Mouse (Mus musculus): ENCODE results near the gene Mmp28. TPM values are rescaled to one million over a fixed set of nuclear protein-coding genes. Genes with fewer than 3 reads are reported as not detected.

The Mmp28 gene
- polyA plus RNA-seq, 1 experiment = 0.52 TPM

GRCm38 (mm10) chr11:83472324-83473234, 9.7 kb upstream of the Mmp28 start, which contains the start of gene Taf15:
TSS of gene Taf15 (plus strand) at chr11:83473086.
- Histone ChIP-seq H3K36me3 (ENCODE audit: control insufficient read depth, insufficient read depth, low read length, poor library complexity, severe bottlenecking) (peaks cover 23% of the 10 kb centered on the region), H3K4me3 (ENCODE audit: low read depth, low read length) (peak within 1 kb of the TSS; percentile 96), H3K9me3 (replicated peaks; ENCODE audit: control insufficient read depth, insufficient read depth, low read length, poor library complexity, severe bottlenecking) (no peaks in the 10 kb centered on the region), H3K4me1 (ENCODE audit: control insufficient read depth, insufficient read depth, low read length) (no peaks in the 10 kb centered on the region), H3K27me3 (ENCODE audit: control insufficient read depth, insufficient read depth, low read length, poor library complexity, severe bottlenecking) (no peaks in the 10 kb centered on the region), H3K27ac (ENCODE audit: insufficient read depth, low read length) (peak within 1 kb of the TSS; percentile 89), H3K9ac (ENCODE audit: low read depth, poor library complexity, severe bottlenecking) (peak within 1 kb of the TSS; percentile 98)
- TF ChIP-seq EP300 (IDR thresholded peaks at IDR 0.05; ENCODE audit: insufficient read depth, low read depth, low read length) = no peak
- TF ChIP-seq POLR2A (IDR thresholded peaks at IDR 0.05; ENCODE audit: insufficient read depth, low read length) = peak; percentile 48
- TF ChIP-seq CTCF (IDR thresholded peaks at IDR 0.05; ENCODE audit: low read depth, low read length) = peak; percentile 63

GRCm38 (mm10) chr11:83471766-83472165, 8.9 kb upstream of the Mmp28 start:
- peak overlapping the region; percentile 98 for H3K9ac ChIP-seq (ENCODE audit: low read depth, poor library complexity, severe bottlenecking)
- H3K27ac ChIP-seq (ENCODE audit: insufficient read depth, low read length) = peak overlapping the region; percentile 89
- H3K4me1 ChIP-seq (ENCODE audit: control insufficient read depth, insufficient read depth, low read length) = no peaks in the 10 kb centered on the region
- H3K9me3 ChIP-seq (replicated peaks; ENCODE audit: control insufficient read depth, insufficient read depth, low read length, poor library complexity, severe bottlenecking) = no peaks in the 10 kb centered on the region
- no peak for TF ChIP-seq EP300 (IDR thresholded peaks at IDR 0.05; ENCODE audit: insufficient read depth, low read depth, low read length)
- no peak for TF ChIP-seq CTCF (IDR thresholded peaks at IDR 0.05; ENCODE audit: low read depth, low read length)
- H3K4me3 ChIP-seq (ENCODE audit: low read depth, low read length) = 0 out of 2 replicates have a peak overlapping the region, but pooled peaks have one; percentile 66
- peaks cover 19% of the 10 kb centered on the region for H3K36me3 ChIP-seq (ENCODE audit: control insufficient read depth, insufficient read depth, low read length, poor library complexity, severe bottlenecking)
- H3K27me3 ChIP-seq (ENCODE audit: control insufficient read depth, insufficient read depth, low read length, poor library complexity, severe bottlenecking) = no peaks in the 10 kb centered on the region

GRCm38 (mm10) chr11:83468765-83469164, 5.9 kb upstream of the Mmp28 start:
- H3K36me3 ChIP-seq (ENCODE audit: control insufficient read depth, insufficient read depth, low read length, poor library complexity, severe bottlenecking) = no peaks in the 10 kb centered on the region
- H3K9ac ChIP-seq (ENCODE audit: low read depth, poor library complexity, severe bottlenecking) = no peak overlapping the region
- H3K27me3 ChIP-seq (ENCODE audit: control insufficient read depth, insufficient read depth, low read length, poor library complexity, severe bottlenecking) = peaks cover 3% of the 10 kb centered on the region; the same call in 1 of the 2 replicates
- H3K27ac ChIP-seq (ENCODE audit: insufficient read depth, low read length) = no peak overlapping the region
- no peak for TF ChIP-seq POLR2A (IDR thresholded peaks at IDR 0.05; ENCODE audit: insufficient read depth, low read length)
- TF ChIP-seq EP300 (IDR thresholded peaks at IDR 0.05; ENCODE audit: insufficient read depth, low read depth, low read length) = no peak
- no peak for TF ChIP-seq CTCF (IDR thresholded peaks at IDR 0.05; ENCODE audit: low read depth, low read length)
- no peaks in the 10 kb centered on the region for H3K9me3 ChIP-seq (replicated peaks; ENCODE audit: control insufficient read depth, insufficient read depth, low read length, poor library complexity, severe bottlenecking)
- H3K4me3 ChIP-seq (ENCODE audit: low read depth, low read length) = no peak overlapping the region
- peaks cover 2% of the 10 kb centered on the region for H3K4me1 ChIP-seq (ENCODE audit: control insufficient read depth, insufficient read depth, low read length)

GRCm38 (mm10) chr11:83467120-83467652, 4.3 kb upstream of the Mmp28 start:
- no peak overlapping the region for H3K4me3 ChIP-seq (ENCODE audit: low read depth, low read length)
- no peaks in the 10 kb centered on the region for H3K36me3 ChIP-seq (ENCODE audit: control insufficient read depth, insufficient read depth, low read length, poor library complexity, severe bottlenecking)
- no peaks in the 10 kb centered on the region for H3K9me3 ChIP-seq (replicated peaks; ENCODE audit: control insufficient read depth, insufficient read depth, low read length, poor library complexity, severe bottlenecking)
- H3K27me3 ChIP-seq (ENCODE audit: control insufficient read depth, insufficient read depth, low read length, poor library complexity, severe bottlenecking) = peaks cover 3% of the 10 kb centered on the region; the same call in 1 of the 2 replicates
- H3K4me1 ChIP-seq (ENCODE audit: control insufficient read depth, insufficient read depth, low read length) = peaks cover 2% of the 10 kb centered on the region
- no peak overlapping the region for H3K27ac ChIP-seq (ENCODE audit: insufficient read depth, low read length)
- no peak for TF ChIP-seq CTCF (IDR thresholded peaks at IDR 0.05; ENCODE audit: low read depth, low read length)
- TF ChIP-seq POLR2A (IDR thresholded peaks at IDR 0.05; ENCODE audit: insufficient read depth, low read length) = no peak
- no peak for TF ChIP-seq EP300 (IDR thresholded peaks at IDR 0.05; ENCODE audit: insufficient read depth, low read depth, low read length)
- H3K9ac ChIP-seq (ENCODE audit: low read depth, poor library complexity, severe bottlenecking) = no peak overlapping the region

- peaks cover 3% of the 10 kb centered on the region; the same call in 1 of the 2 replicates for H3K27me3 ChIP-seq (ENCODE audit: control insufficient read depth, insufficient read depth, low read length, poor library complexity, severe bottlenecking)
- no peaks in the 10 kb centered on the region for H3K9me3 ChIP-seq (replicated peaks; ENCODE audit: control insufficient read depth, insufficient read depth, low read length, poor library complexity, severe bottlenecking)
- no peaks in the 10 kb centered on the region for H3K36me3 ChIP-seq (ENCODE audit: control insufficient read depth, insufficient read depth, low read length, poor library complexity, severe bottlenecking)
- H3K4me1 ChIP-seq (ENCODE audit: control insufficient read depth, insufficient read depth, low read length) = peaks cover 2% of the 10 kb centered on the region
- H3K27ac ChIP-seq (ENCODE audit: insufficient read depth, low read length) = no peak overlapping the region
- H3K4me3 ChIP-seq (ENCODE audit: low read depth, low read length) = no peak overlapping the region
- no peak overlapping the region for H3K9ac ChIP-seq (ENCODE audit: low read depth, poor library complexity, severe bottlenecking)
- TF ChIP-seq EP300 (IDR thresholded peaks at IDR 0.05; ENCODE audit: insufficient read depth, low read depth, low read length) = no peak
- TF ChIP-seq POLR2A (IDR thresholded peaks at IDR 0.05; ENCODE audit: insufficient read depth, low read length) = no peak
- TF ChIP-seq CTCF (IDR thresholded peaks at IDR 0.05; ENCODE audit: low read depth, low read length) = no peak
These were observed 3.1 kb upstream of the Mmp28 start for GRCm38 (mm10) chr11:83465976-83466375.

All from ES-Bruce4 (cell line).